Mouse (Mus musculus) right cerebral cortex, postnatal 4 days (tissue): ENCODE measurements around the gene Esp8.
"Not testable (repeated sequence)": the region's sequence is repeated elsewhere in the genome, so short reads cannot be mapped to it uniquely, and the experiment has no call there.

Experiments used
- DNase-seq: peaks from one replicate; pipeline ENCODE4 v3.0.0-alpha.2; 2022

The Esp8 gene

DNA sequence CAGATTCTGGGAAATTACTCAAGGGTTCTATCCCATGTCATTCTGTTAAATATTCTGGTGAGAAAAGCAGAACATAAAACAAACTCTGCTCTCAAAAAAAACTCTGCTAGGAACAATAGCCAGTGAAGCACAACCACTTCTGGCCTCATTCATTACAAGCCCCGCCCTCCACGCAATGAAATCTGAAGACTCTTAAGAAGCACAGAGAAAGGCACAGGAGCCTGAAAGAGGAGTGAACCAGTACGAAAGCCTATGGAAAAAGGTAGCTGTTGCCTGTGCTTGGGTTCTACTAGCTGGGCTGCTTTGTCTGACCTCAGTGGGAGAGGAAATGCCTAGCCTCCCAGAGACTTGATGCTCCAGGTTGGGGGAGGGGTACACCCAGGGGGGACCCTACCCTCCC lies at the start of gene Esp8:
Esp8 (plus strand) TSS at position 205 of the 400 bp plus-strand sequence.
- DNase-seq, result no peak

DNA sequence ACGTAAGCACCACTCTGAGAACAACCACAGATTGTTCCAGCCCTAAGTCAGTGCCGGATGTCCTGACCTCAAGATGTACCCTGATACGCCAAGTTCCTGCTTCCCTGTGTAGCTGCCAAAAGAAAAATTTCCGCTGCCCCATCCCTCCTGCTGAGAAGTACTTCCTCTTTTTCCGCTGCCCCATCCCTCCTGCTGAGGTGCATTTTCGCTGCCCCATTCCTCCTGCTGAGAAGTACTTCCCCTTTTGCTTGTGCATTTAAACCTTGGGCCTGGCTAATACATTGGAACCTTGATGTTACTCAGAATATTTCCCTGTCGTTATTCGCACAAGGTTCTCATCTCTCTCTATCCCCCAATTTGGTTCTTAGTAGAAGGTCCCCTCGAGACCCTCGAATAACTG lies 36.3 kb upstream of the Esp8 start:
- DNase-seq, result not testable (repeated sequence)

DNA sequence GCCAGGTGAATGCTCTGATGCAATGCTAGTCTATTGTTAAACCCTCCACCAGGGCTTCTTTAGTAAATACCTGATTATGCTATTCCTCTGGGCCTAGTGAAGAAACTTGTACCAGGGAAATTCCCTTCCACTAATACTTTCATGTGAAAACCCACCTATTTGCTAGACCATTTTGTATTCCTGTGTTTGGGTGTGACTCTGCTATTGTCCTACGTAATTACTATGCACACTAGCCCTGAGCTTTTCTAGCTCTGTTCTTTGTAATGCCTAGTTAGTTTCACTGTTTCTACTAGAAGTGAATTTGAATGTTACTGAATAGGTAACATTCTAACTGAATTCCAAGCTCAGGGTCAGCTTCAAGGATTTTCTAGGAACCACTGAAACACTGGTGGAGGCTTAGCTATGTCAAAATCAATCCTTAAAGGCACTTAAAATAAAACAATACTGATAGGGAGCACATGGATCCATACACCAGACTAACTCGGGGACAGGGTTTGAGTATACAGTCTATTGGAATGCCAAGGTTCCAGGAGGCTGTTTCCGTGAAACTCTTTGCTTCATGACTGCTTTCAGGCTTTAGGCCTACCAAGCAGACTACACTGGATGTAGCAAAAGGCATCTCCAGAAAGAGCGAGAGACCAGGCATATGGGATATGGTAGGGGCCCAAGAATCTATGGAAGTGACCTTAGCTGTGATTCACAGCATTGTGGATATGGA lies 24.2 kb upstream of the Esp8 start:
- DNase-seq, result not testable (repeated sequence)

DNA sequence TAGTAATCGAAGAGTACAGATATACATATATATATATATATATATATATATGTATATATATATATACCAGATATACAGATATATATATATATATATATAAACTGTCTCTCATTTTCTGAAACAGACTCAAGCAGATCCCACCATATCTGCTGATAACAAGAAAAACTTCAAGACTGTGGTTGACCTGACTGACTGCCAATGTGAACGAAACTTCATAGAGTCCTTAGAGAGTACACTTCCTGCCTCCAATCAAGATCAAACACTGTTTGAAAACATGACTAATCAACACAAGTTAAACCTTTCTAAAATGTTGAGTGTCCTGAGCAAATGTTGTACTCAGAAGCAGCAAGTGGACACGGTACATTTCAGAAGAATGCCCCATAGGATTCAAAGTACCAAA lies 10.0 kb downstream of the Esp8 start:
- no peak for DNase-seq

DNA sequence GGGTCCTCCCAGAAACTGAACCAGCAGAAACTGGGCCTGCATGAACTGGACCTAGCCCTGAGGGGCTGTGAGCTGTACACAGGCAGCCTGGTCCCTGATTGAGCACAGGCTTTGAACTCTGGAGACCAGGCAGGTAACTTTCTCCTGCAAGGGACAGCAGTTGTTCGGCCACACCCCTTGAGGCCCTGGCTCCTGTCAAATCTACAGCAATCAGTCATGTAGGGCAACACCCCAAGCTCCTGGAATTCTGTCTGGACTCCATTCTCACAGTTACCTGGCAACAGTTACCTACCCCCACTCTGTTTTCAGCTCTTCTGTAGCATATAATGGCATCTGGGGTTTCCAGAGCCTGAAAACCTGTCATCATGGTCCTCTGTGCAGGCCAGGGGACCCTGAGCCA lies 11.3 kb downstream of the Esp8 start:
- DNase-seq, result no peak

DNA sequence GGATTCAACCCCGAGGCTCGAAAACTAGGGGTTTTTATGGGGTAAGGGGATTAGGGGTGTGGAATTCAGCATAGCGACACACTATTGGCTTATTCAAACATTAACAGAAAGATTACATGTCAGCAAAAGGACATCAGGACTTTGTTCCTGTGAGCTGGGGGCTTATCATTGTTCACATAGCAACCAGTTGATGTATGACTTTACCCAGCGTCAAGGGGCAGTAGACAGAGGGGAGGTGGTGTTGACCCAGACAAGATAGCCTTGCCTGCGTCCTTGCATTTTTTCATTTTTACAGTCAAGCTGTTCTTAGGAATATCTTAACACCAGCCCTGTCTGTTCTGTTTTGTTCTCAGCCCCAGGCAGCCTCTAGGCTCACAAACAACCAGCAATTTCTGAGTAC lies 27.2 kb downstream of the Esp8 start:
- not testable (repeated sequence) for DNase-seq

DNA sequence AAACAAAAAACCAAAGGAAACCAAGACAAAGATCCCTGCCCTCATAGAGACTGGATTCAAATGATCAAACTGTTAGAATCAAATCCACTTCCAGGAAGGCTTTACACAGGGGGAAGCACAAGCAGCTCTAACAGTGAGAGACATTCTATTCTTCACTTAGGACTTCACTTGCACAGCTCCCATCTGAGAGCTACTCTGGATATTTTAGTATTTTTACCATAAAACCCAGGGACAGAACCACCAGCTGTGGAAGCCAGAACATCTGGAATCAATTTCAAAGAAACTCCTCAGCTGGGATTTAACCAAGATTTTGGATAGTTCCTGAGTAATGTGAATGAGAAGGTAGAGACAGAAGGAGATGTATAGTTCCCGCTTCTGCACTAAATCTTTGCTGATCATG lies 33.6 kb downstream of the Esp8 start:
- DNase-seq, result no peak

DNA sequence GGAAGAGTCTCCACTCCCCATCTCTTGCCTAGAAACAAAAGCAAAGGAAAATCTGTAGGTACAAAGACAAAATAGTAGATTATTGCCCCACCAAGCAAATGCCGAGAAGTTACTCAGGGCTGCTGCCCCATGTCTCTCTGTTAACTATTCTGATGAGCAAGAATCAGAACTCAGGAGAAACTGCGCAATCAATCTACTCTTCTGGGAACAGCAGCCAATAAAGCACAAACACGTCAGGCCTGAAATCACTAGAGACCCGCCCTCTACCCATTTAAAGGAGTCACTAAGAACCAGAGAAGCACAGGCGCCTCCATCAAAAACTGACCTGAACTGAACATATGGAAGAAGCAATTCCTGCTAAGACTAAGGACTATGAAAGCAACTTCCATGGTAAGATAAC lies 41.4 kb downstream of the Esp8 start, which contains the start of gene Esp6:
Esp6 (plus strand) TSS at position 301 of the 400 bp plus-strand sequence.
- no peak for DNase-seq
